Mouse (Mus musculus) hindbrain, postnatal 0 days (tissue): ENCODE data around the gene Prss38. TPM values are rescaled to one million over a fixed set of nuclear protein-coding genes. Genes with fewer than 3 reads are reported as not detected.

ENCODE experiments used
- ATAC-seq: fragments of 200-750 bp; cut with Nextera tagmentation; 2 replicates; pipeline ENCODE4 v1.8.0; 2017; ENCODE audit warnings: mild to moderate bottlenecking, moderate TSS enrichment, moderate library complexity
- DNase-seq: peaks from one replicate; pipeline ENCODE4 v3.0.0-alpha.2; 2015; ENCODE audit warnings: low spot score
- H3K27ac ChIP-seq: fragments of 300-500 bp; sonication (generic); 2 replicates; pipeline ENCODE4 v1.5.1; 2014; ENCODE audit warnings: mild to moderate bottlenecking
- H3K27me3 ChIP-seq: fragments of 300-500 bp; sonication (generic); 2 replicates; pipeline ENCODE4 v1.6.1; 2014; ENCODE audit warnings: low read length, mixed read lengths; ENCODE audit not compliant: insufficient read depth
- H3K36me3 ChIP-seq: fragments of 300-500 bp; sonication (generic); 2 replicates; pipeline ENCODE4 v1.6.1; 2014; ENCODE audit warnings: low read length, mixed read lengths; ENCODE audit not compliant: insufficient read depth
- H3K4me1 ChIP-seq: fragments of 300-500 bp; sonication (generic); 2 replicates; pipeline ENCODE4 v1.6.1; 2014; ENCODE audit warnings: antibody characterized with exemption, low read length, mixed read lengths; ENCODE audit not compliant: insufficient read depth
- H3K4me2 ChIP-seq: fragments of 300-500 bp; sonication (generic); 2 replicates; pipeline ENCODE4 v1.6.1; 2014; ENCODE audit warnings: low read depth, mild to moderate bottlenecking, low read length, moderate library complexity, mixed read lengths
- H3K4me3 ChIP-seq: fragments of 300-500 bp; sonication (generic); 2 replicates; pipeline ENCODE4 v1.5.1; 2014; ENCODE audit warnings: low read length
- H3K9ac ChIP-seq: fragments of 300-500 bp; sonication (generic); replicated peaks from 2 replicates; pipeline ENCODE4 v1.6.1; 2014; ENCODE audit warnings: mild to moderate bottlenecking, low read length, moderate library complexity, mixed read lengths
- H3K9me3 ChIP-seq: fragments of 300-500 bp; sonication (generic); 2 replicates; pipeline ENCODE4 v1.6.1; 2016; ENCODE audit warnings: low read length, mixed read lengths
- CTCF ChIP-seq: IDR thresholded peaks from 2 replicates; pipeline ENCODE4 v1.5.1; 2016; ENCODE audit warnings: antibody characterized with exemption, control low read depth, low read depth
- WGBS: fragments of 180-500 bp; shearing (Covaris S2); extraction: QIAGEN DNeasy Blood & Tissue Kit; methylation state at CpG from one replicate; pipeline ENCODE4 v1.1.7; 2014; 5-methylcytosine and 5-hydroxymethylcytosine counted together
- polyA plus RNA-seq: library from polyadenylated mRNA; unstranded; fragments of >200 nt; fragmentation: Nextera tagmentation; extraction: Ambion mirVana; gene quantifications from 2 replicates; pipeline ENCODE4 v1.2.1, GENCODE M21; 2015
- total RNA-seq: library from RNA; depleted of rRNA; stranded (reverse); fragments of >200 nt; gene quantifications from 2 replicates; pipeline ENCODE4 v1.2.3, GENCODE M21; 2014

Prss38 gene
- total and polyA plus RNA-seq, 2 experiments from 2014 or later: not detected

- Histone ChIP-seq H3K27me3 (no peaks in the 10 kb centered on the region), H3K4me3 (no peak overlapping the region), H3K4me2 (no peak overlapping the region), H3K36me3 (peaks cover 8% of the 10 kb centered on the region; the same call in 1 of the 2 replicates), H3K27ac (no peak overlapping the region), H3K9me3 (no peaks in the 10 kb centered on the region), H3K4me1 (no peaks in the 10 kb centered on the region), H3K9ac (no peak overlapping the region)
- no peak for TF ChIP-seq CTCF
- DNase-seq (no peak), ATAC-seq (no peak)
- WGBS: 46% methylated on average over 6 of the region's 6 CpGs
Measured at GRCm38 (mm10) chr11:59412058-59412457, 36.6 kb upstream of the Prss38 start.

- no peak for ATAC-seq
- WGBS: 85% methylated on average over 2 of the region's 2 CpGs
- Histone ChIP-seq H3K9ac (no peak overlapping the region), H3K4me3 (no peak overlapping the region), H3K4me1 (no peaks in the 10 kb centered on the region), H3K27ac (no peak overlapping the region), H3K9me3 (no peaks in the 10 kb centered on the region), H3K27me3 (no peaks in the 10 kb centered on the region), H3K4me2 (no peak overlapping the region), H3K36me3 (peaks cover 13% of the 10 kb centered on the region; the same call in 1 of the 2 replicates)
- no peak for TF ChIP-seq CTCF
- no peak for DNase-seq
Measured at GRCm38 (mm10) chr11:59410851-59411250, 35.4 kb upstream of the Prss38 start.

- no peak overlapping the region for H3K4me3 ChIP-seq
- H3K36me3 ChIP-seq: peaks cover 27% of the 10 kb centered on the region; the same call in 1 of the 2 replicates
- TF ChIP-seq CTCF: no peak
- ATAC-seq (no peak), DNase-seq (no peak)
- no peak overlapping the region for H3K9ac ChIP-seq
- no peak overlapping the region for H3K27ac ChIP-seq
- no peaks in the 10 kb centered on the region for H3K27me3 ChIP-seq
- no peaks in the 10 kb centered on the region for H3K4me1 ChIP-seq
- no peaks in the 10 kb centered on the region for H3K9me3 ChIP-seq
- WGBS: 68% methylated on average over 1 of the region's 1 CpGs
- H3K4me2 ChIP-seq: no peak overlapping the region
Measured at GRCm38 (mm10) chr11:59405761-59406160, 30.3 kb upstream of the Prss38 start.

GRCm38 (mm10) chr11:59400876-59401275 lies 25.4 kb upstream of the Prss38 start:
- H3K27me3 ChIP-seq: no peaks in the 10 kb centered on the region
- H3K9ac ChIP-seq: no peak overlapping the region
- 75% methylated on average over 2 of the region's 2 CpGs for whole genome bisulfite sequencing

GRCm38 (mm10) chr11:59399830-59400229 lies 24.4 kb upstream of the Prss38 start:
- H3K9me3 ChIP-seq: no peaks in the 10 kb centered on the region
- peaks cover 7% of the 10 kb centered on the region; the same call in 1 of the 2 replicates for H3K36me3 ChIP-seq
- no peak overlapping the region for H3K27ac ChIP-seq
- WGBS: 71% methylated on average over 8 of the region's 8 CpGs
- no peak for TF ChIP-seq CTCF
- H3K4me1 ChIP-seq: no peaks in the 10 kb centered on the region
- DNase-seq: no peak
- no peak overlapping the region for H3K4me2 ChIP-seq
- H3K9ac ChIP-seq: no peak overlapping the region
- ATAC-seq: no peak
- H3K4me3 ChIP-seq: no peak overlapping the region
- no peaks in the 10 kb centered on the region for H3K27me3 ChIP-seq

More at GRCm38 (mm10) chr11:59400876-59401275, 25.4 kb upstream of the Prss38 start:
- TF ChIP-seq CTCF: no peak
- Histone ChIP-seq H3K4me2 (no peak overlapping the region), H3K27ac (no peak overlapping the region), H3K4me1 (no peaks in the 10 kb centered on the region), H3K36me3 (peaks cover 14% of the 10 kb centered on the region; the same call in 1 of the 2 replicates), H3K9me3 (no peaks in the 10 kb centered on the region), H3K4me3 (no peak overlapping the region)
- DNase-seq (no peak), ATAC-seq (no peak)

GRCm38 (mm10) chr11:59397536-59398371 lies 22.3 kb upstream of the Prss38 start:
- Histone ChIP-seq H3K4me1 (no peaks in the 10 kb centered on the region), H3K9ac (no peak overlapping the region), H3K36me3 (peaks cover 5% of the 10 kb centered on the region; the same call in 1 of the 2 replicates), H3K27ac (no peak overlapping the region), H3K4me2 (no peak overlapping the region), H3K4me3 (no peak overlapping the region), H3K9me3 (no peaks in the 10 kb centered on the region), H3K27me3 (no peaks in the 10 kb centered on the region)
- TF ChIP-seq CTCF: no peak
- no peak for DNase-seq
- ATAC-seq: no peak
- 68% methylated on average over 21 of the region's 22 CpGs for WGBS

GRCm38 (mm10) chr11:59394451-59394850 lies 19.0 kb upstream of the Prss38 start:
- no peak overlapping the region for H3K4me3 ChIP-seq
- H3K9me3 ChIP-seq: no peaks in the 10 kb centered on the region
- no peak for TF ChIP-seq CTCF
- H3K27ac ChIP-seq: no peak overlapping the region
- H3K36me3 ChIP-seq: no peaks in the 10 kb centered on the region
- no peak overlapping the region for H3K9ac ChIP-seq
- 80% methylated on average over 5 of the region's 5 CpGs for WGBS
- no peak for ATAC-seq
- H3K27me3 ChIP-seq: no peaks in the 10 kb centered on the region
- H3K4me2 ChIP-seq: no peak overlapping the region
- DNase-seq: no peak
- H3K4me1 ChIP-seq: no peaks in the 10 kb centered on the region
